Mouse (Mus musculus): ENCODE data around the gene Kcns1. TPM values are rescaled to one million over a fixed set of nuclear protein-coding genes. Genes with fewer than 3 reads are reported as not detected.

Kcns1 gene
- total RNA-seq, 2 experiments from 2014 or later: not detected

DNA sequence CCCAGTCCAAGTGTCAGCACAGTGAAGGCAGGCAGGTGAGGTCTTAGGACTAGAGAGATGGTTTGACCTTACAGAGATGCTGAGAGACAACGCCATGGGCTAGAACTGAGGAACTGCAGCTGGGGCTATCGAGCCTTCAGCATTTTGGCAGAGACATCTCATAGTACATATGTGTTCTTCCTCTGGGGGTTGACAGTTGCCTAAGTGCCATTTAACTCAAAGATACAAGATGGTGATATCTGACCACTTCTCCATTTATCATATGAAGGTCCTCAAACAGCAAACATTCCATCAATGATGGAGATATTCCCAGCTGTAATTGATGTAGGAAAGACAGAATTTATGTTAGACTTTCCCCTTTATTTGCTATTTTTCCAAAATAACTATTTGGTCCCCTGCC, 43.6 kb downstream of the Kcns1 start:
- DNase-seq (ENCODE audit: low spot score in 2 of 2): no peak

DNA sequence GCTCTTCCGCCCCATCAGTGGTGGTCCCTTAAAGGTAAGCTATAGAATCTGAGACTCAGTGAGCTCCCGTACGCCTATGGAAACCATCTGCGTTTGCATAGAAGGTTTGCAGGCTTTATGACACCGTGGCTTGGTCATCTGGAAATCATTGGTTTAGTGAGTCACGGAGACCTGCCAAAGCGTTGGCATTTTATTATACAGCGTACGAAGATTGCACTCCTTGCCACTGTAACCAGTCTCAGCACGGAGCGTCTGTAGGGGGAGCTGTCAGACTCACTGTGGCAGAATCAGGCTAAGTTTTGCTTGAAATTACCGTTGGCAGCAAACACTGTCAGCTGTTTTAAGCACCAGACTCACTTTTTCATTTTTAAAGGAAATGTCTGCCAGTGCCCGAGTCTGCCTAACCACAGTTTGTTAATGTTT, 44.4 kb downstream of the Kcns1 start:
- DNase-seq (ENCODE audit: low spot score in 2 of 2): no peak

DNA sequence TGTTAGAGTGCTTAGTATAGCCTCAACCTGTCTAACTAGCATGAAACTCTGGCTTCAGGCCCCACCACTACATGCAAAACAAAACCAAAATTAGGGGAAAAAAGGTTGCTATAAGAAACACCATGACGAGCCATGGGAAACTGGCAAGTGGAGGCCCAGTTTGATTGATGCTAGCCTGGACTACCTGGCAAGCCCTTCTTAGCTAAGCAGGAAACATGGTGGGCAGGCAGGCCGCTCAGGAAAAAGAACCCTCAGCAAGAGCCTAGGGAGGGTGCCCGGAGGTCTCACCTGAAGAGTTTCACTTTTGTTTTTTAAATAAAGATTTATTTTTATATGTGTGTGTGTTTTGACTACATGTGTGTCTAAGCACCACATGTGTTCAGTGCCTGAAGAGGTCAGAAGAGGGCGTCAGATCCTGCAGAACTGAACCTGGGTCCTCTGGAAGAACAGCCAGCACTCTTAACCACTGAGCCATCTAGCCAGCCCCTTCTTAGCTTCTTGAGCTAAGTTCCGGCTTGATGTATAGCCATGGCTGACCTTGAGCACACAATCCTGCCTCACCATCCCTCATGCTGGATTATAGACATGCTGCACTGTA, 47.6 kb downstream of the Kcns1 start:
- DNase-seq (ENCODE audit: low spot score in 2 of 2): no peak

- DNase-seq (ENCODE audit: low spot score in 2 of 2): no peak
Measured at GRCm38 (mm10) chr2:164119503-164119902, 51.4 kb downstream of the Kcns1 start.

DNA sequence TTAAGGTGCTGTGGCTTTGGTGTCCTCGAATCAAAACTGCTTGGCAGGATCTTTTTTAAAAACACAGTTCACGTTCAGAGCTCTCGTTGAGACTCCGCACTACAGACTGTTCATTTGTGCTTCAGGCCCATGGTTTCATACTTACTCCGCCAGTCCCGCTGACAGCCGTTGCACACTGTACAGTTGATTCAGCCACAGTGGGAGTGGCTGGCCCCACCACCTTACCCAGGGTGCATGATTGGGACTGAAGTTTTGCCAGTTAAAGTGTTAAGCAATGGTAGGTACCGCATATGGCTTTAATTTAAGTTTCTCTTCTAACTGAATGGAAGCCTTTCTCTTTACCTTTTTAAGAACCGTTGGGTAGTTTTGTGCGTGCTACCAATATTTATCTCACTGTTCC, 55.4 kb downstream of the Kcns1 start:
- no peak for DNase-seq (ENCODE audit: low spot score in 2 of 2)

- DNase-seq (ENCODE audit: low spot score in 2 of 2): no peak
Measured at GRCm38 (mm10) chr2:164114051-164114450, 56.9 kb downstream of the Kcns1 start.

Other genes with a start within 250 kb of the Kcns1 start
- 100 to 1,000 TPM; 252 to 298 TPM for gene Ywhab, start 176.2 kb downstream of the Kcns1 start, total RNA-seq (2021)
- gene Pabpc1l, start 145.7 kb downstream of the Kcns1 start, total RNA-seq (2021): 1 to 10 TPM in 1 of 2 experiments, under 1 TPM in 1; 0.45 to 2.2 TPM
- gene Stk4, start 100.8 kb downstream of the Kcns1 start, total RNA-seq (2021): 10 to 100 TPM; 24.4 to 27.2 TPM
- 10 to 100 TPM; 37.2 to 52.7 TPM for gene Tomm34, start 99.9 kb downstream of the Kcns1 start, total RNA-seq (2021)
- gene Wfdc5, start 11.6 kb upstream of the Kcns1 start, total RNA-seq (2021): not detected
- gene Wfdc12, start 19.5 kb upstream of the Kcns1 start, total RNA-seq (2021): under 1 TPM in 1 of 2 experiments, not detected in 1; 0.83 TPM
- gene Wfdc15a, start 29.0 kb upstream of the Kcns1 start, total RNA-seq (2021): not detected
- gene Wfdc15b, start 50.5 kb upstream of the Kcns1 start, total RNA-seq (2021): not detected
- gene Svs2, start 67.4 kb upstream of the Kcns1 start, total RNA-seq (2021): not detected
- gene Svs3b, start 85.5 kb upstream of the Kcns1 start, total RNA-seq (2021): not detected
- gene Svs4, start 107.3 kb upstream of the Kcns1 start, total RNA-seq (2021): not detected
- gene Svs3a, start 118.2 kb upstream of the Kcns1 start, total RNA-seq (2021): not detected
- gene Svs6, start 145.6 kb upstream of the Kcns1 start, total RNA-seq (2021): not detected
- 1 to 10 TPM; 1.6 to 3.7 TPM for gene Svs5, start 161.6 kb upstream of the Kcns1 start, total RNA-seq (2021)
- 10 to 100 TPM; 21.8 to 45.7 TPM for gene Slpi, start 218.0 kb upstream of the Kcns1 start, total RNA-seq (2021)
- gene Rbpjl, start 232.0 kb upstream of the Kcns1 start, total RNA-seq (2021): not detected
- 1 to 10 TPM in 1 of 2 experiments, under 1 TPM in 1; 0.76 to 1.7 TPM for gene Matn4, start 234.0 kb upstream of the Kcns1 start, total RNA-seq (2021)

Data from adrenal gland, adult 18-20 months (tissue).